Mouse (Mus musculus) C2C12 (cell line): ENCODE measurements around the gene Olfr1130.

Experiments used
- CEBPB ChIP-seq: IDR thresholded peaks from one replicate; pipeline ENCODE4 v1.6.1; 2011; ENCODE audit warnings: low read depth, mild to moderate bottlenecking, control low read depth, moderate library complexity
- CTCF ChIP-seq: IDR thresholded peaks from one replicate; pipeline ENCODE4 v1.5.1; 2011; ENCODE audit not compliant: control insufficient read depth, insufficient read depth, insufficient read length
- MAX ChIP-seq: IDR thresholded peaks from one replicate; pipeline ENCODE4 v1.6.1; 2011; ENCODE audit warnings: mild to moderate bottlenecking, control low read depth
- MYOG ChIP-seq: IDR thresholded peaks from one replicate; pipeline ENCODE4 v1.6.1; 2011; ENCODE audit not compliant: control insufficient read depth, insufficient read length; ENCODE audit errors: extremely low read depth
- USF1 ChIP-seq: IDR thresholded peaks from one replicate; pipeline ENCODE4 v1.6.1; 2011; ENCODE audit warnings: low read depth, mild to moderate bottlenecking, control low read depth, moderate library complexity

- TF ChIP-seq CTCF (no peak), USF1 (no peak), CEBPB (no peak), MYOG (no peak), MAX (no peak)
These were observed 31.4 kb downstream of the Olfr1130 start, which contains the start of gene Olfr1132 for GRCm38 (mm10) chr2:87637435-87637834.
